Mouse (Mus musculus) kidney, adult 11 months (tissue): ENCODE data around the gene Tenm3.

Source experiments
- DNase-seq: peaks from one replicate; pipeline ENCODE4 v3.0.0; 2022

Gene Tenm3

GRCm38 (mm10) chr8:48232927-48233326 is 610.8 kb downstream of the Tenm3 start:
- DNase-seq = no peak

GRCm38 (mm10) chr8:48231882-48232281 is 611.9 kb downstream of the Tenm3 start:
- DNase-seq = no peak

GRCm38 (mm10) chr8:48231389-48231788 is 612.4 kb downstream of the Tenm3 start:
- DNase-seq = no peak

- no peak for DNase-seq
These were observed 615.1 kb downstream of the Tenm3 start for GRCm38 (mm10) chr8:48228676-48229075.

GRCm38 (mm10) chr8:48224753-48225152 is 619.0 kb downstream of the Tenm3 start:
- DNase-seq = no peak

- DNase-seq = peak; percentile 62
These were observed 621.4 kb downstream of the Tenm3 start for GRCm38 (mm10) chr8:48222429-48222769.

GRCm38 (mm10) chr8:48221724-48222428 is 621.9 kb downstream of the Tenm3 start:
- DNase-seq = peak; percentile 12

- no peak for DNase-seq
These were observed 622.4 kb downstream of the Tenm3 start for GRCm38 (mm10) chr8:48221304-48221703.

- no peak for DNase-seq
These were observed 623.1 kb downstream of the Tenm3 start for GRCm38 (mm10) chr8:48220529-48221181.

- DNase-seq = no peak
These were observed 628.7 kb downstream of the Tenm3 start for GRCm38 (mm10) chr8:48215071-48215501.

GRCm38 (mm10) chr8:48214386-48214785 is 629.4 kb downstream of the Tenm3 start:
- no peak for DNase-seq

- no peak for DNase-seq
These were observed 631.8 kb downstream of the Tenm3 start for GRCm38 (mm10) chr8:48211931-48212330.

- DNase-seq = no peak
These were observed 636.2 kb downstream of the Tenm3 start for GRCm38 (mm10) chr8:48207567-48207966.

- DNase-seq = no peak
These were observed 636.8 kb downstream of the Tenm3 start for GRCm38 (mm10) chr8:48206922-48207321.

- DNase-seq = no peak
These were observed 638.9 kb downstream of the Tenm3 start for GRCm38 (mm10) chr8:48204838-48205345.

GRCm38 (mm10) chr8:48204114-48204837 is 639.5 kb downstream of the Tenm3 start:
- DNase-seq = no peak

- DNase-seq = no peak
These were observed 640.1 kb downstream of the Tenm3 start for GRCm38 (mm10) chr8:48203611-48204010.

GRCm38 (mm10) chr8:48203161-48203560 is 640.6 kb downstream of the Tenm3 start:
- no peak for DNase-seq

- DNase-seq = no peak
These were observed 641.1 kb downstream of the Tenm3 start for GRCm38 (mm10) chr8:48202632-48203031.

- no peak for DNase-seq
These were observed 644.6 kb downstream of the Tenm3 start for GRCm38 (mm10) chr8:48199171-48199570.

GRCm38 (mm10) chr8:48195971-48196370 is 647.8 kb downstream of the Tenm3 start:
- no peak for DNase-seq

GRCm38 (mm10) chr8:48188586-48188985 is 655.2 kb downstream of the Tenm3 start:
- DNase-seq = no peak

- DNase-seq = no peak
These were observed 660.0 kb downstream of the Tenm3 start for GRCm38 (mm10) chr8:48183758-48184157.

GRCm38 (mm10) chr8:48181000-48181399 is 662.8 kb downstream of the Tenm3 start:
- DNase-seq = no peak
